In genomic region chr13:110557930-110558727, GRCm38 (mm10) we compare ENCODE assay signal across 10 mouse cellular contexts.
DNase-seq lines count a peak whose midpoint lies in the region; ATAC-seq lines count a peak whose summit lies in the region.
"Had no signal": no experiment of that assay in that cellular context is flagged by ENCODE, and none has a peak within 500 bp of the region (broad histone marks: within the 10 kb centered on the region; RNA-seq: fewer than 3 reads in every experiment).

No protein-coding gene starts in this region.

- peak; percentile 21 for DNase-seq in kidney, adult 11 months
- DNase-seq in kidney, adult 18-20 months = no peak
- peak; percentile 62 to 72 for DNase-seq in left cerebral cortex, postnatal 14 days (ENCODE audit: low spot score in 2 of 2)
- no peak for DNase-seq in thymus, adult 18-20 months
- DNase-seq in adrenal gland, adult 8-10 months = no peak

- intact Hi-C loops in left cerebral cortex, postnatal 14 days (cut with DNase I) = loop anchor here (2.0 to 10.0 kb wide), 4 partner anchors 61 to 857 kb away; no protein-coding TSS in a partner anchor

- peak overlapping the region; percentile 28 for H3K4me2 ChIP-seq in forebrain, embryonic 15.5 days (replicated peaks)
- peak overlapping the region; percentile 48 for H3K4me2 ChIP-seq in hindbrain, embryonic 15.5 days
- H3K4me2 ChIP-seq in neural tube, embryonic 15.5 days = peak overlapping the region; percentile 52

- peak overlapping the region; percentile 55 for H3K27ac ChIP-seq in forebrain, embryonic 15.5 days (replicated peaks)
- peak overlapping the region; percentile 58 for H3K27ac ChIP-seq in hindbrain, embryonic 15.5 days (replicated peaks)
- peak overlapping the region; percentile 54 for H3K27ac ChIP-seq in neural tube, embryonic 15.5 days (replicated peaks)

- ATAC-seq in forebrain, embryonic 15.5 days (replicated peaks) = peak; percentile 85
- ATAC-seq in hindbrain, embryonic 15.5 days (ENCODE audit: low FRiP score, low read depth) = peak; percentile 76; the same call in 1 of the 2 replicates
- ATAC-seq in neural tube, embryonic 15.5 days (ENCODE audit: low FRiP score) = peak; percentile 81

- H3K4me1 ChIP-seq in forebrain, embryonic 15.5 days = peaks cover 14% of the 10 kb centered on the region
- H3K4me1 ChIP-seq in hindbrain, embryonic 15.5 days (replicated peaks) = peaks cover 15% of the 10 kb centered on the region
- H3K4me1 ChIP-seq in neural tube, embryonic 15.5 days = peaks cover 9% of the 10 kb centered on the region

- H3K4me3 ChIP-seq in forebrain, embryonic 15.5 days = peak overlapping the region; percentile 17
- peak overlapping the region; percentile 18 for H3K4me3 ChIP-seq in hindbrain, embryonic 15.5 days
- H3K4me3 ChIP-seq in neural tube, embryonic 15.5 days (replicated peaks) = peak overlapping the region; percentile 23
- H3K4me3 ChIP-seq: myocyte had no signal

- no peaks in the 10 kb centered on the region for H3K9me3 ChIP-seq in forebrain, embryonic 15.5 days
- no peaks in the 10 kb centered on the region for H3K9me3 ChIP-seq in hindbrain, embryonic 15.5 days
- no peaks in the 10 kb centered on the region for H3K9me3 ChIP-seq in neural tube, embryonic 15.5 days (replicated peaks)

- WGBS in forebrain, embryonic 15.5 days = 37% methylated on average over 28 of the region's 28 CpGs
- WGBS in hindbrain, embryonic 15.5 days = 47% methylated on average over 28 of the region's 28 CpGs
- 35% methylated on average over 28 of the region's 28 CpGs for WGBS in neural tube, embryonic 15.5 days

- no peaks in the 10 kb centered on the region for H3K36me3 ChIP-seq in forebrain, embryonic 15.5 days
- no peaks in the 10 kb centered on the region for H3K36me3 ChIP-seq in hindbrain, embryonic 15.5 days
- H3K36me3 ChIP-seq in neural tube, embryonic 15.5 days = no peaks in the 10 kb centered on the region
- H3K36me3 ChIP-seq: G1E had no signal

- H3K9ac ChIP-seq in forebrain, embryonic 15.5 days (replicated peaks) = peak overlapping the region; percentile 9; the same call in 1 of the 2 replicates
- H3K9ac ChIP-seq in hindbrain, embryonic 15.5 days = 0 out of 2 replicates have a peak overlapping the region, but pooled peaks have one; percentile 3
- H3K9ac ChIP-seq in neural tube, embryonic 15.5 days (replicated peaks) = peak overlapping the region; percentile 5; the same call in 1 of the 2 replicates

- H3K27me3 ChIP-seq in forebrain, embryonic 15.5 days = no peaks in the 10 kb centered on the region
- H3K27me3 ChIP-seq in hindbrain, embryonic 15.5 days = no peaks in the 10 kb centered on the region
- H3K27me3 ChIP-seq in neural tube, embryonic 15.5 days (replicated peaks) = no peaks in the 10 kb centered on the region

Comparison
In these comparisons a context has a peak if more than half of its experiments do, and no peak if none do; other contexts are left out.
1. DNase-seq: peak in kidney, adult 11 months (single experiment) and left cerebral cortex, postnatal 14 days (2 of 2); none in kidney, adult 18-20 months (single experiment), thymus, adult 18-20 months (0 of 2) and adrenal gland, adult 8-10 months (single experiment).
2. Peak in every context shown above with its lines, with median percentiles within 50 percentile points of each other: ATAC-seq, H3K27ac ChIP-seq, H3K4me2 ChIP-seq, H3K4me3 ChIP-seq and H3K9ac ChIP-seq.